Mouse (Mus musculus) forebrain, embryonic 15.5 days (tissue): ENCODE measurements at regions not wholly inside any gene's neighbourhood (a gene's known extent, or its start where the extent isn't known, plus 50 kb on each side); places are given as distances from the start of the nearest gene placed in this dataset. TPM values are rescaled to one million over a fixed set of nuclear protein-coding genes. Genes with fewer than 3 reads are reported as not detected.

ENCODE experiments used
- ATAC-seq: fragments of 200-750 bp; cut with Nextera tagmentation; replicated peaks from 2 replicates; pipeline ENCODE4 v1.8.0; 2017; ENCODE audit warnings: mild to moderate bottlenecking, moderate TSS enrichment, moderate library complexity
- H3K27ac ChIP-seq: fragments of 300-500 bp; sonication (generic); replicated peaks from 2 replicates; pipeline ENCODE4 v1.5.1; 2015; ENCODE audit warnings: mild to moderate bottlenecking, inconsistent platforms
- H3K27me3 ChIP-seq: fragments of 300-500 bp; sonication (generic); 2 replicates; pipeline ENCODE4 v1.6.1; 2015; ENCODE audit warnings: inconsistent platforms
- H3K36me3 ChIP-seq: fragments of 300-500 bp; sonication (generic); 2 replicates; pipeline ENCODE4 v1.6.1; 2015; ENCODE audit warnings: mild to moderate bottlenecking, inconsistent platforms
- H3K4me1 ChIP-seq: fragments of 300-500 bp; sonication (generic); 2 replicates; pipeline ENCODE4 v1.6.1; 2015; ENCODE audit warnings: inconsistent platforms
- H3K4me2 ChIP-seq: fragments of 300-500 bp; sonication (generic); replicated peaks from 2 replicates; pipeline ENCODE4 v1.6.1; 2015; ENCODE audit warnings: mild to moderate bottlenecking, inconsistent platforms
- H3K4me3 ChIP-seq: fragments of 300-500 bp; sonication (generic); 2 replicates; pipeline ENCODE4 v1.5.1; 2015; ENCODE audit warnings: mild to moderate bottlenecking, inconsistent platforms
- H3K9ac ChIP-seq: fragments of 300-500 bp; sonication (generic); replicated peaks from 2 replicates; pipeline ENCODE4 v1.6.1; 2015; ENCODE audit warnings: mild to moderate bottlenecking, inconsistent platforms
- H3K9me3 ChIP-seq: fragments of 300-500 bp; sonication (generic); 2 replicates; pipeline ENCODE4 v1.6.1; 2016; ENCODE audit warnings: inconsistent platforms
- WGBS: fragments of 180-500 bp; shearing (Covaris S2); methylation state at CpG from one replicate; pipeline ENCODE4 v1.1.7; 2015; ENCODE audit warnings: mixed read lengths; 5-methylcytosine and 5-hydroxymethylcytosine counted together
- microRNA-seq: library from miRNA; unstranded; fragments of <30 nt; microRNA quantifications from one replicate; pipeline ENCODE4, GENCODE M21; 2016

DNA sequence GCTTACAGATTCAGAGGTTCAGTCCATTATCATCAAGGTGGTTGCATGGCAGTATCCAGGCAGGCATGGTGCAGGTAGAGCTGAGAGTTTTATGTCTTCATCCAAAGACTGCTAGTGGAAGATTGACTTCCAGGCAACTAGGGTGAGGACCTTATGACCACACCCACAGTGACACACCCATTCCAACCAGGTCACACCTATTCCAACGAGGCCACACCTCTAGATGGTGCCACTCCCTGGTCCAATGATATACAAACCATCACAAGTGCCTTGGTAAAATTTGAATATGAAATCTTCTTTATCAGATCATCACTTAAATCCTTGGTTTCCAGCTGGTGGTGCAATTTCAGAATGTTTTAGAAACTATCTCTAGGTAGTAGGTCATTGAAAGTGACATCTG is 61.1 kb upstream of the Adgra3 start:
- no peak overlapping the region for H3K4me2 ChIP-seq
- no peak overlapping the region for H3K27ac ChIP-seq
- ATAC-seq: no peak
- no peaks in the 10 kb centered on the region for H3K36me3 ChIP-seq
- WGBS: 62% methylated on average over 1 of the region's 1 CpGs
- H3K4me3 ChIP-seq: no peak overlapping the region
- H3K9ac ChIP-seq: no peak overlapping the region
- no peaks in the 10 kb centered on the region for H3K27me3 ChIP-seq
- H3K9me3 ChIP-seq: no peaks in the 10 kb centered on the region
- H3K4me1 ChIP-seq: no peaks in the 10 kb centered on the region

Small RNA genes in the stretch of these regions (microRNA-seq; reads per million reads assigned to microRNA genes)
- not detected for gene Mir8117
